Mouse (Mus musculus) myocyte (in vitro differentiated cells): Measurements from ENCODE around the gene Rnf182. TPM values are rescaled to one million over a fixed set of nuclear protein-coding genes. Genes with fewer than 3 reads are reported as not detected.
A peak's percentile ranks its signal among the peaks of the same experiment; 100 is the strongest.

Experiments used
- H3K27me3 ChIP-seq: one replicate; pipeline ENCODE4 v1.6.1; 2011; ENCODE audit not compliant: control insufficient read depth, insufficient read depth, insufficient read length
- H3K36me3 ChIP-seq: one replicate; pipeline ENCODE4 v1.6.1; 2011; ENCODE audit not compliant: control insufficient read depth, insufficient read depth
- H3K4me2 ChIP-seq: one replicate; pipeline ENCODE4 v1.6.1; 2011; ENCODE audit warnings: low read depth, control low read depth
- H3K4me3 ChIP-seq: one replicate; pipeline ENCODE4 v1.5.1; 2011; ENCODE audit warnings: mild to moderate bottlenecking, control low read depth, moderate library complexity
- H3K79me2 ChIP-seq: one replicate; pipeline ENCODE4 v1.6.1; 2011; ENCODE audit not compliant: control insufficient read depth, insufficient read depth
- H3ac ChIP-seq: one replicate; pipeline ENCODE4 v1.6.1; 2011; ENCODE audit not compliant: control insufficient read depth, insufficient read length
- CEBPB ChIP-seq: IDR thresholded peaks from 2 replicates; pipeline ENCODE4 v1.6.1; 2011; ENCODE audit warnings: mild to moderate bottlenecking, moderate library complexity; ENCODE audit not compliant: poor library complexity, insufficient read depth, severe bottlenecking
- E2F4 ChIP-seq: IDR thresholded peaks from one replicate; pipeline ENCODE4 v1.6.1; 2011; ENCODE audit warnings: mild to moderate bottlenecking, control low read depth, moderate library complexity; ENCODE audit not compliant: insufficient read depth
- MAX ChIP-seq: IDR thresholded peaks from one replicate; pipeline ENCODE4 v1.6.1; 2011; ENCODE audit warnings: low read depth, mild to moderate bottlenecking, control low read depth
- MYOD1 ChIP-seq, 3 experiments: IDR thresholded peaks; one replicate each; pipeline ENCODE4 v1.6.1; 2011; ENCODE audit warnings: control low read depth in 2 of 3, low read depth in 2 of 3, mild to moderate bottlenecking in 2 of 3, moderate library complexity in 1 of 3; ENCODE audit not compliant: insufficient read length in 2 of 3, control insufficient read depth in 1 of 3
- MYOG ChIP-seq, 3 experiments: IDR thresholded peaks; one replicate each; pipeline ENCODE4 v1.6.1; 2011; ENCODE audit warnings: control low read depth in 2 of 3, low read depth in 2 of 3, mild to moderate bottlenecking in 2 of 3; ENCODE audit not compliant: insufficient read length in 2 of 3, control insufficient read depth in 1 of 3, insufficient read depth in 1 of 3
- POLR2A ChIP-seq: IDR thresholded peaks from one replicate; pipeline ENCODE4 v1.6.1; 2011; ENCODE audit warnings: low read depth, mild to moderate bottlenecking, control low read depth, moderate library complexity; ENCODE audit not compliant: insufficient read length
- POLR2AphosphoS2 ChIP-seq: IDR thresholded peaks from one replicate; pipeline ENCODE4 v1.6.1; 2011; ENCODE audit warnings: low read depth, control low read depth; ENCODE audit not compliant: insufficient read length
- REST ChIP-seq: IDR thresholded peaks from one replicate; pipeline ENCODE4 v1.6.1; 2011; ENCODE audit warnings: mild to moderate bottlenecking, control low read depth, moderate library complexity; ENCODE audit not compliant: insufficient read depth, insufficient read length
- SRF ChIP-seq: IDR thresholded peaks from one replicate; pipeline ENCODE4 v1.6.1; 2011; ENCODE audit warnings: low read depth; ENCODE audit not compliant: control insufficient read depth, insufficient read length
- TCF12 ChIP-seq: IDR thresholded peaks from one replicate; pipeline ENCODE4 v1.6.1; 2011; ENCODE audit warnings: mild to moderate bottlenecking, control low read depth; ENCODE audit not compliant: poor library complexity, insufficient read depth, severe bottlenecking
- TCF3 ChIP-seq: IDR thresholded peaks from one replicate; pipeline ENCODE4 v1.6.1; 2011; ENCODE audit warnings: low read depth, control low read depth; ENCODE audit not compliant: insufficient read length
- USF1 ChIP-seq: IDR thresholded peaks from one replicate; pipeline ENCODE4 v1.6.1; 2011; ENCODE audit warnings: low read depth, mild to moderate bottlenecking, control low read depth, moderate library complexity
- polyA plus RNA-seq: library from polyadenylated mRNA; unstranded; fragments of >200 nt; fragmentation: generic; extraction: Trizol; gene quantifications from one replicate; pipeline ENCODE4 v1.2.1, GENCODE M21; 2012; ENCODE audit warnings: missing spikeins

Rnf182 gene
- polyA plus RNA-seq, 1 experiment, result not detected

DNA sequence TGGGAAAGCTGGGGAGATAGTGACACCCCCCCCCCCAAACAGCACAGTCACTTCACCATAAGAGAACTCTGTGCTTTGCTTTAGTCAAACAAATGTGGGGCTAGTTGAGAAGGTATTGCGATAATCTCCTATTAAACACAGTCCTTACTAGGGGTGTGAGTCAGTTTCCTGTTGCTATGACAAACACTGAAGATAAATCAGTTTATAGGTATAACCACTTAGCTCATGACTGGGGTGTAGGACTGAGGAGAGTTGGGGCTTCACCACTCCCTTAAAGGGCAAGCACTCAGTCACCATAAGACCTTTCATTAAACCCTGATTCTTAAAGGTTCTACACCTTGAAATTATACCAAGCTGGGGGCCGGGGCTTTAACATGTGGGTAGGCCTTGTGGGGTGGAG lies 13.1 kb upstream of the Rnf182 start:
- H3K79me2 ChIP-seq, result no peaks in the 10 kb centered on the region
- peaks cover 17% of the 10 kb centered on the region for H3K27me3 ChIP-seq
- H3ac ChIP-seq, result no peak overlapping the region
- TF ChIP-seq TCF3 (no peak), MYOD1 (IDR thresholded peaks at IDR 0.05; ENCODE audit: control insufficient read depth in 1 of 3, insufficient read length in 2 of 3, low read depth in 2 of 3) (no peak), SRF (no peak), REST (no peak), CEBPB (no peak), TCF12 (no peak), MAX (no peak), POLR2AphosphoS2 (no peak), POLR2A (no peak), E2F4 (no peak), USF1 (no peak), MYOG (IDR thresholded peaks at IDR 0.05; ENCODE audit: control insufficient read depth in 1 of 3, insufficient read depth in 1 of 3, insufficient read length in 2 of 3, low read depth in 2 of 3) (no peak)
- H3K4me3 ChIP-seq, result no peak overlapping the region
- no peaks in the 10 kb centered on the region for H3K36me3 ChIP-seq
- H3K4me2 ChIP-seq, result no peak overlapping the region

- no peak overlapping the region for H3K4me3 ChIP-seq
- H3ac ChIP-seq, result no peak overlapping the region
- H3K4me2 ChIP-seq, result no peak overlapping the region
- TF ChIP-seq MYOG (IDR thresholded peaks at IDR 0.05; ENCODE audit: control insufficient read depth in 1 of 3, insufficient read depth in 1 of 3, insufficient read length in 2 of 3, low read depth in 2 of 3), result no peak
- TF ChIP-seq POLR2AphosphoS2, result no peak
- no peak for TF ChIP-seq E2F4
- TF ChIP-seq TCF12, result no peak
- no peak for TF ChIP-seq REST
- TF ChIP-seq CEBPB, result no peak
- no peak for TF ChIP-seq SRF
- TF ChIP-seq POLR2A, result no peak
- TF ChIP-seq MAX, result no peak
- TF ChIP-seq TCF3, result no peak
- TF ChIP-seq MYOD1 (IDR thresholded peaks at IDR 0.05; ENCODE audit: control insufficient read depth in 1 of 3, insufficient read length in 2 of 3, low read depth in 2 of 3), result no peak
- TF ChIP-seq USF1, result no peak
- no peaks in the 10 kb centered on the region for H3K79me2 ChIP-seq
- H3K27me3 ChIP-seq, result peaks cover 17% of the 10 kb centered on the region
- no peaks in the 10 kb centered on the region for H3K36me3 ChIP-seq
Observed at GRCm38 (mm10) chr13:43603042-43603441, 12.5 kb upstream of the Rnf182 start.

- H3K27me3 ChIP-seq, result peaks cover 7% of the 10 kb centered on the region
- H3K4me2 ChIP-seq, result no peak overlapping the region
- no peak overlapping the region for H3ac ChIP-seq
- no peaks in the 10 kb centered on the region for H3K36me3 ChIP-seq
- no peak overlapping the region for H3K4me3 ChIP-seq
- no peaks in the 10 kb centered on the region for H3K79me2 ChIP-seq
- TF ChIP-seq USF1, result no peak
- TF ChIP-seq MYOD1 (IDR thresholded peaks at IDR 0.05; ENCODE audit: control insufficient read depth in 1 of 3, insufficient read length in 2 of 3, low read depth in 2 of 3), result no peak
- no peak for TF ChIP-seq MYOG (IDR thresholded peaks at IDR 0.05; ENCODE audit: control insufficient read depth in 1 of 3, insufficient read depth in 1 of 3, insufficient read length in 2 of 3, low read depth in 2 of 3)
- no peak for TF ChIP-seq TCF3
- no peak for TF ChIP-seq E2F4
- TF ChIP-seq POLR2A, result no peak
- no peak for TF ChIP-seq MAX
- TF ChIP-seq TCF12, result no peak
- TF ChIP-seq REST, result no peak
- no peak for TF ChIP-seq SRF
- TF ChIP-seq POLR2AphosphoS2, result no peak
- TF ChIP-seq CEBPB, result no peak
Observed at GRCm38 (mm10) chr13:43608854-43609253, 6.7 kb upstream of the Rnf182 start.

- Histone ChIP-seq H3K4me3 (no peak overlapping the region), H3K27me3 (peaks cover 6% of the 10 kb centered on the region), H3K36me3 (no peaks in the 10 kb centered on the region), H3ac (no peak overlapping the region), H3K4me2 (no peak overlapping the region), H3K79me2 (no peaks in the 10 kb centered on the region)
- TF ChIP-seq REST (no peak), POLR2AphosphoS2 (no peak), MAX (no peak), USF1 (no peak), MYOD1 (IDR thresholded peaks at IDR 0.05; ENCODE audit: control insufficient read depth in 1 of 3, insufficient read length in 2 of 3, low read depth in 2 of 3) (no peak), TCF3 (no peak), E2F4 (no peak)
Observed at GRCm38 (mm10) chr13:43612040-43612439, 3.5 kb upstream of the Rnf182 start.

DNA sequence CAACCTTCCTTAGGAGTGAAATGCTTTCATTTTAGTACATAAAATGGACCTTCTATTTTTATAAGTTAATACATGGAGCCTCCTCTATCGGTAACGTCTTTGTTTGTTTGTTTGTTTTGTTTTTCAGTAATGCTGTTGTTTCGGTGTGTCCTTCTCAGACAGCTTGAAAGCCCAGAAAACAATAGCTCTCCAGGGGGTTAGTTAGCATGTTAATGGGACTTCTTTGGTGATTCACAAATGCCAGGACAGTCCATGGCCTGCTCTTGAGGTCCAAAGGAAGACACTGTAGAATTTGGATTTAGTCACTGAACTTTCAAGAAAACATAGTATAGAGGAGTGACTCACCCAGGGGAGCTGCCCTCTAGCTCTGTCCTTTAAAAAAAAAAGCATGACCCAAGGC lies 843 bp upstream of the Rnf182 start:
- H3K4me2 ChIP-seq, result peak overlapping the region; percentile 90
- H3ac ChIP-seq, result no peak overlapping the region
- no peak overlapping the region for H3K4me3 ChIP-seq
- H3K79me2 ChIP-seq, result no peaks in the 10 kb centered on the region
- H3K36me3 ChIP-seq, result no peaks in the 10 kb centered on the region
- peaks cover 15% of the 10 kb centered on the region for H3K27me3 ChIP-seq
- TF ChIP-seq REST (no peak), USF1 (no peak), MAX (no peak), MYOG (IDR thresholded peaks at IDR 0.05; ENCODE audit: control insufficient read depth in 1 of 3, insufficient read depth in 1 of 3, insufficient read length in 2 of 3, low read depth in 2 of 3) (no peak), E2F4 (no peak), SRF (no peak), MYOD1 (IDR thresholded peaks at IDR 0.05; ENCODE audit: control insufficient read depth in 1 of 3, insufficient read length in 2 of 3, low read depth in 2 of 3) (no peak), POLR2A (no peak), TCF3 (no peak), TCF12 (no peak), POLR2AphosphoS2 (no peak), CEBPB (no peak)
